Mouse (Mus musculus) liver, postnatal 0 days (tissue): Measurements from ENCODE around the gene Cyp26b1.

ENCODE experiments used
- CTCF ChIP-seq: sonication (generic); IDR thresholded peaks from 2 replicates; pipeline ENCODE4 v1.5.1; 2016; ENCODE audit warnings: antibody characterized with exemption, low read depth
- EP300 ChIP-seq: IDR thresholded peaks from 2 replicates; pipeline ENCODE4 v1.6.1; 2016; ENCODE audit warnings: antibody characterized with exemption, low read depth, mild to moderate bottlenecking

DNA sequence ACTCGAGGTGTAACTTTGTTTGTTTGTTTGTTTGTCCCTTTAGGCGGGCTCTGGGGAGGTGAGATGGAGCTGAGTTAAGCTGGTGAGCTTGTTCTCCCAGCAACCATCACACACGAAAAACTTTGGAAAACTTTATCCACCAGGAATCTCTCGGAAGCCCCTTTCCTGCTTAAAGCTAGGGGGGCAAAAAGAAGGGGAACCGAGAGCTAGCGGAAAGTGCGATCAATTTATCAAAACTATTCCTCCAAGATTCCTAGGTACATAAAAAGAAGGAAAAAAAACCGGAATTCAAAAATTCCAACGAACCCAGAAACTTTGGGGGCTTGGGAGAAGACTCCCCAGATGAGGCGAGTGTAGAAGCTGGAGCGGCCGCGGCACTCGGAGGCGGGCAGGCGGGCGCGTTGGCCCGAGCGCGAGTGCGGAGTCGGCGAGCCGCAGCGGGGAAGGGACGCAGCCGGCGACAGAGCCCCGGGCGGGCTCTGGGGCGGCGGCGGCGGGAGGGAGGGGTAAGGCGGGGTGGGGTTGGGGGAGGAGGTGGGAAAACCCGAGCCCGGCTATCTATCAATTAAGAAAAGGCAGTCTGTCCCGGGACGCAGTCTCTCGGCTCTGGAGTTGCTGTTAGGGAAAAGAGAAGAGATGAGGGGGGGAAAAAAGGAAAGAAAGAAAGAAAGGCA lies 5.3 kb downstream of the Cyp26b1 start:
- TF ChIP-seq EP300: no peak
- TF ChIP-seq CTCF: no peak
